Mouse (Mus musculus) thymus, postnatal 0 days (tissue): Measurements from ENCODE around the gene Ddrgk1. TPM values are rescaled to one million over a fixed set of nuclear protein-coding genes. Genes with fewer than 3 reads are reported as not detected.

Experiments used
- DNase-seq: peaks from one replicate; pipeline ENCODE4 v3.0.0-alpha.2; 2015; ENCODE audit warnings: low spot score
- polyA plus RNA-seq: library from polyadenylated mRNA; unstranded; fragments of >200 nt; fragmentation: Nextera tagmentation; extraction: Ambion mirVana; gene quantifications from 2 replicates; pipeline ENCODE4 v1.2.1, GENCODE M21; 2015

Ddrgk1 gene
- polyA plus RNA-seq = 59.0 and 61.4 TPM in 2 replicates

DNA sequence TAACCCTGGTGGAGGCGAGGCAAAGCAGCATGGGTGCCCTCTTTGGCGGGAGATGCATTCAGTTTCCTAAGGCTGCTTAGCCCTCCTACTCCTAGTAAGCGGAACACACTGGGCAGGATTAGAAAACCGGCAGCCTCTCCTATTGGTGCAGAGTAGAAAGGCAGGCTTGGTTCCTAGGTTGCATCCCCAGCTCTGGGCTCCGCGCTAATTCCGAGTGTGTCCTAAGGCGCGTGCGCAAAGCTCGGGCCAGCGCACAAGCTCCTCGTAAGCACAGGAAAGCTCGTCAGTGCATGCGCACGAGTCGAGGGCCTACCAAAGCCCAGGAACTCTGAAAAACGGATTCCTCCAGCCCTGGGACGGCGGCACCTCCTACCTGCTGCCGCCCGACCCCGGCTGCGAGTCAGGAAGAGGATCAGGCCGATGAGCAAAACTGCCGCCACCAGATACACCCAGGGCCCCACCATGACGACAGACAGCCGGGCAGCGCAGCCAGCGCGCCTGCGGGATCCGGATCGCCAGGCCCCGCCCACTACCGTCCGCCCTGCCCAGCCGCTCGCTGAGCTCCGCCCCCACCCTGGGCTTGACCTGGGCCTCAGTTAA lies at the start of gene Ddrgk1:
Ddrgk1 (minus strand) TSS at position 558 of the 600 bp plus-strand sequence.
- peak; percentile 89 for DNase-seq

GRCm38 (mm10) chr2:130707057-130707456 lies 42.6 kb upstream of the Ddrgk1 start:
- no peak for DNase-seq

DNA sequence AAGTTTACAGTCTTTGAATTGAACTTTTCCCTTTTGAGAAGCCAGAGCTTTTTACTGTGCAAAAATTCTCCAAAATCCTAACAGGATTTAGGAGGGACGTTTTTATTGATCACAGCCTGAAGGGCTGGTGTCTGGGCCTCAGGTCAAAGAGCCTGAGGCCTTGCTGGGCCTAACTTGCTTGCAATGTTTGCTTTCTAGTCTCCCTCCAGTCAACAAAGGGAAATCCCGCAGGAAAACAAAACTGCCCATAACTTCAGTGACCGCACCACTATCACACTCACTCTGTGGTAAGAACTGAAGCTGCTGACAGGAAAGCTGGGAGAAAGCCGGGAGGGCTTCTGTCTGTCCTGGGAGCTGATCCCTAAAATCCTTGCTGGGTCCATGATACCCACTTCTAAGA lies 42.1 kb upstream of the Ddrgk1 start:
- no peak for DNase-seq

DNA sequence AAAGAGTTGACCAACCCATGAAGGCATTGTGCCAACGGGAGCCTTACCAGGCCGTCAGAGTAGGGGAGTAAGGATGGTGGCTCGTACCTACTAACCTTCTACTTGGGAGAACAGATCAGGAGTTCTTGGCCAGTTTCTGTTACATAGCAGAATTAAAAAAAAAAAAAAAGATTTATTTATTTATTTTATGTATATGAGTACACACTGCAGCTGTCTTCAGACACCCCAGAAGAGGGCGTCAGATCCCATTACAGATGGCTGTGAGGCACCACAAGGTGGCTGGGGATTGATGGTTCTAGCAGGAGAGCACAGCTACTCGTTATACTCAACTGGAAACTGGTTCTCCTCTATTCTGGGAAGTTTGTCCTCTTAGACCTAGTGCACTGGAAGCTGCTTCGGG lies 40.7 kb upstream of the Ddrgk1 start:
- no peak for DNase-seq

- no peak for DNase-seq
Measured at GRCm38 (mm10) chr2:130704040-130705001, 39.9 kb upstream of the Ddrgk1 start.

- DNase-seq = no peak
Measured at GRCm38 (mm10) chr2:130697821-130698266, 33.4 kb upstream of the Ddrgk1 start.

DNA sequence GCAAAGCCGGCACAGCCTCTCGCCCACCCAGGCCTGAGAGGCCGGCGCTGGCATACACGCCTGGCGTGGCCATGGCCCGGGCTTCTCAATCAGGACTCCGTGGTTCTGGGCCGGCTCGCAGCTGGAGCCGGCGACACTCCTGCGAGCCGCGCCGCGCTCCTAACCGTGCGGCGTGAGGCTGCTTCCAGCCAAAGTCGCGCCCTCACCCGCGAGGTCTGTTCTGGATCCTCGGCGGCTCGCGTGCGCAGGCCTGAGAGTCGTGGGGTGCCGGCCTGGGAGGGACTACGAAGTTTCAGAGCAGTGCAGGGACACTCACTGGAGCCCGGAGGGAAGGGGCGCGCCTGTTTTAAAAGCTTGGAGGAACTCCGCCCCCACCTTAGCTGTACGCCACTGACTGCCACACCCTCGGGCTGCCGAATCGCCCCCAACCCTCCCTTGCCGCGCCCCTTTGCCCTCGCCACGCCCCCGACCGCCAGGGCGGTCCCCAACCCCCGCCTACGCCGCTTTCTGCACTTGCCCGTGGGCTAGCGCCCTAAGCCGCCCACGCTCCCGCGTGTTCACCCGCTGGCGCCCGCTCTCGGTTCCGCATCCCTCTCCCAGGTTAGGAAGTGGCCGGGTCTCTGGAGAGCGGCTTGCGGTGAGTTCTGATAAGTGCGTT lies 32.8 kb upstream of the Ddrgk1 start, which contains the start of gene Slc4a11:
Slc4a11 (minus strand) TSS at position 367 of the 658 bp plus-strand sequence.
- peak; percentile 57 for DNase-seq

GRCm38 (mm10) chr2:130696700-130697152 lies 32.3 kb upstream of the Ddrgk1 start:
- DNase-seq = peak; percentile 41

DNA sequence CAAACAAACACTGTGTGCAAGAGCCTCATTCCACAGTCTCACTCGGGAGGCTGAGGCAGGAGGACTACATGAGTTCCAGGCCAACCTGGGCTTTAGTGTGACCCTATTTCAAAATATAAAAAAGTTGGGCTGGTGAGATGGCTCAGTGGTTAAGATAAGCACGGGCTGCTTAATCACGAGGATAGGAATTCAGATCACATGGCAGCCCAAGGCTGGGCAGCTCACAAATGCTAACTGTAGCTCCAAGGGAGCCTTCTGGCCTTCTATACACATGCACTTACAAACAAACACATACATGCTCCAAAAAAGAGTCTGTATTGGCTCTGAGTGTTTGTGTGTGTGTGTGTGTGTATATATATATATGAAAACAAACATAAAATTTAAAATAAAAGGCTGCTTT lies 29.1 kb upstream of the Ddrgk1 start:
- no peak for DNase-seq

- DNase-seq = no peak
Measured at GRCm38 (mm10) chr2:130689011-130689410, 24.6 kb upstream of the Ddrgk1 start.

DNA sequence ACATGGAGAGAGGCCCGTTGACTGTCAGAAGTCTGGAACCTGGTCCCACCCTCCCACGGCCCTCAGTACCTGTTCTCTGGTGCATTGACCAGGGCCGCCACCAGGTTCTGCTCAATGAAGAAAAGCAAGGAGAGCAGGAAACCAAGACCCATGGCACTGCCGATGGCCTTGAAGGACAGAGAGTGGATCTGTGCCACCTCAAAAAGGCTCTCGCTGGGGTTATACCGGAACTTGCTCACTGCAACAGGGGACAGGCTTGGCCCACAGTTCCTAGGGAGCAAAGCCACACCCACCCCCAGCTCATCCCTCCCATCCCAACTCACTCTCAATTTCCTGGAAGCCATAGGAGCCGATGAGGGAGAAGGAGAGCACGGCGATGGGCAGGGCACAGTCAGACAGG lies 21.0 kb upstream of the Ddrgk1 start:
- DNase-seq = no peak

GRCm38 (mm10) chr2:130681531-130681930 lies 17.1 kb upstream of the Ddrgk1 start:
- no peak for DNase-seq

GRCm38 (mm10) chr2:130679899-130680298 lies 15.4 kb upstream of the Ddrgk1 start:
- no peak for DNase-seq

- DNase-seq = no peak
Measured at GRCm38 (mm10) chr2:130679154-130679553, 14.7 kb upstream of the Ddrgk1 start.

DNA sequence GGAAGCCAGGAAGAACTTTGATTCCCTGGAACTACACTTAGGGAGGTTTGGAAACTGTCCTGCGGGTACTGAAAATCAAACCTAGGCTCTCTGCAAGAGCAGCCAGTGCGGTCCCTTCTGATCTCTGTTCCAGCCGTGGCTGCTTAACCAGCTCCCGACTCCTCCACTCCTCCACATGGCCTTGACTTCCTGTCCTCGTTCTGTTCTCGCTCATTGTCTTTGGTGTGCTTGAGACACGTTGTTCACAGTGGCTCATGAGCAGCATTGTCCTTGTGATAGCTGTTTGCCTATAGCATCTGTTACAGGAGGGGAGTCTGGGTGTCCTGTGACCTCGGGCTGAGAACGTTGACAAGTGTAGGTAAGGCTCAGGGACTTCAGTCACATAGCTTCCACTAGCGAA lies 12.8 kb upstream of the Ddrgk1 start:
- no peak for DNase-seq

DNA sequence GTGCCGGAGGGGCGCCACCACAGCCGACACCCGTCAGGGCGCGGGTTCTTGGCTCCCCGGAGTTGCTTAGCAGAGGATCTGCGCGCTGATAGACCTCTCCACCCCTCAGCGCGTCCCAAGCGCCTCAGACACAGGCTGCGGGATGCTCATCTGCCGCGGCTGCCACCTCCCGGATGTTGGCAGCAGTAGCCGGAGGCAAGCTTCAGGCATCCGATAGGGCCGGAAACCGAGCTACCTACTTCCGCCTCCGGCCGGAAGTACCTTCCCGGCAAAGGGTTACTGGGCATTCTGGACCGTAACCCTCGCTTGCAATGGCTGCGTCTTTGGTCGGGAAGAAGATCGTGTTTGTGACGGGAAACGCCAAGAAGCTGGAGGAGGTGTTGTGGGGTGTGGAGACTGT lies 3.1 kb upstream of the Ddrgk1 start, which contains the start of gene Itpa:
Itpa (plus strand) TSS at position 52 of the 400 bp plus-strand sequence.
- DNase-seq = peak; percentile 90

- DNase-seq = no peak
Measured at GRCm38 (mm10) chr2:130663342-130663741, 1.1 kb downstream of the Ddrgk1 start.

GRCm38 (mm10) chr2:130658530-130658929 lies 5.9 kb downstream of the Ddrgk1 start:
- DNase-seq = no peak

GRCm38 (mm10) chr2:130657541-130657940 lies 6.9 kb downstream of the Ddrgk1 start:
- no peak for DNase-seq

- DNase-seq = no peak
Measured at GRCm38 (mm10) chr2:130656536-130656935, 7.9 kb downstream of the Ddrgk1 start.

- DNase-seq = no peak
Measured at GRCm38 (mm10) chr2:130655660-130656339, 8.7 kb downstream of the Ddrgk1 start.
